Mouse (Mus musculus) intestine, embryonic 16.5 days (tissue): ENCODE results near the gene Creb5. TPM values are rescaled to one million over a fixed set of nuclear protein-coding genes. Genes with fewer than 3 reads are reported as not detected.

ENCODE experiments used
- ATAC-seq: fragments of 200-750 bp; cut with Nextera tagmentation; 2 replicates; pipeline ENCODE4 v1.8.0; 2017; ENCODE audit warnings: moderate TSS enrichment, moderate library complexity
- H3K27ac ChIP-seq: fragments of 300-500 bp; sonication (generic); 2 replicates; pipeline ENCODE4 v1.5.1; 2014; ENCODE audit warnings: mild to moderate bottlenecking, low read length
- H3K27me3 ChIP-seq: fragments of 300-500 bp; sonication (generic); replicated peaks from 2 replicates; pipeline ENCODE4 v1.6.1; 2014; ENCODE audit warnings: low read length, control low read depth, mixed read lengths; ENCODE audit not compliant: control insufficient read depth, insufficient read depth
- H3K36me3 ChIP-seq: fragments of 300-500 bp; sonication (generic); 2 replicates; pipeline ENCODE4 v1.6.1; 2014; ENCODE audit warnings: low read length, control low read depth; ENCODE audit not compliant: control insufficient read depth, insufficient read depth
- H3K4me1 ChIP-seq: fragments of 300-500 bp; sonication (generic); 2 replicates; pipeline ENCODE4 v1.6.1; 2014; ENCODE audit warnings: low read length, control low read depth, mixed read lengths; ENCODE audit not compliant: control insufficient read depth, insufficient read depth
- H3K4me2 ChIP-seq: fragments of 300-500 bp; sonication (generic); 2 replicates; pipeline ENCODE4 v1.6.1; 2014; ENCODE audit warnings: low read depth, low read length, control low read depth
- H3K4me3 ChIP-seq: fragments of 300-500 bp; sonication (generic); 2 replicates; pipeline ENCODE4 v1.5.1; 2014; ENCODE audit warnings: mild to moderate bottlenecking, low read length
- H3K9ac ChIP-seq: fragments of 300-500 bp; sonication (generic); 2 replicates; pipeline ENCODE4 v1.6.1; 2014; ENCODE audit warnings: low read depth, low read length
- H3K9me3 ChIP-seq: fragments of 300-500 bp; sonication (generic); 2 replicates; pipeline ENCODE4 v1.6.1; 2016; ENCODE audit warnings: low read length, control low read depth; ENCODE audit not compliant: control insufficient read depth
- WGBS: fragments of 180-500 bp; shearing (Covaris S2); extraction: QIAGEN DNeasy Blood & Tissue Kit; methylation state at CpG from one replicate; pipeline ENCODE4 v1.1.7; 2014; 5-methylcytosine and 5-hydroxymethylcytosine counted together
- polyA plus RNA-seq: library from polyadenylated mRNA; unstranded; fragments of >200 nt; fragmentation: Nextera tagmentation; extraction: Ambion mirVana; gene quantifications from 2 replicates; pipeline ENCODE4 v1.2.1, GENCODE M21; 2015

The Creb5 gene
- polyA plus RNA-seq, 1 experiment from 2014 or later = 4.1 TPM

DNA sequence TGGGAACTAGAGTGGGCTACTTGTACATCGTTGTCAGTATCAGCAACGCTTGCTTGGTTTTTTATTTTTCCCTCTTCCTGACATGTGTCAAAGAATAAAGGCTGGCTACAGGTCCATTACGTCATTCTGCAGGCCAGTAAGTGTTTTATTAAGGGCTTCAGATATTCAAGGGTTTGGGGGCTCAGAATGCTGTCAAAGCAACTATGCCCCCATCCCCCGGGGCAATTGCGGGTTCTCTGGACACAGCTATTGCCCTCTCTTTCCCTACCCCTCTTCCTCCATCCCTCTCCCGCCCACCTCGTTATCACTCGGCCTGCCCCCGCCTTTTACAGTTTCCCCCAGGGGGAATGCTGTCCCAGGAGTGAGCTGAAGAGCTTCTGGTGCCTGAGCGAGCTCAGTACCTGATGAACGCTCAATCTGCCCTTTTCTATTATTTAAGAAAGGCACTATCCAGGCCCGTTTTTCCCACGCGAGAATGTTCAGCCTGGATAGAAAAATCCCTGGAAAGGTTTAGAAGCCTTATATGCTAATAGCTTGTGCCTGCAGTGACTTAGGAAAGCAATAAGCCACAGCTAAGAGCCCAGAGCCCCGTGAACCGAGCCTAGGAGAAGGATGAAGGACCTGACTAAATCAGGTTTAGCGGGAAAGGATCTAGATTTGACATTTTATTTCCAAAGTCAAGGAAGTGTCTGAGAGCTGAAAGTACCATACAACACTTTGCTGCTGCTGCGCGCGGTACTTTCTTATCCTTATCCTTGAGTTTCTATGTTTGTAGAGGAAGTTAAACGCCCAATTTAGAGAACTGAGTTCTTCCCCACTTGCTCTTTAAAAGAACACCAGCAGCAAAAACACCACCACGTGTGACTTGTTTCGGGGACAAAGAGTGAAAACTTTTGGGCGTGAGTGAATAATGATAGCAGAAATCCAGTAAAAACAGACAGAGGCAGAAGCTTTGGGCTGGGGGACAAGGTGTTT is 1.8 kb downstream of the Creb5 start:
- ATAC-seq = no peak
- H3K4me2 ChIP-seq = peak overlapping the region; percentile 92
- no peak overlapping the region for H3K27ac ChIP-seq
- H3K36me3 ChIP-seq = no peaks in the 10 kb centered on the region
- 3% methylated on average over 24 of the region's 24 CpGs for WGBS
- peak overlapping the region; percentile 56 for H3K4me3 ChIP-seq
- H3K9me3 ChIP-seq = no peaks in the 10 kb centered on the region
- peaks cover 22% of the 10 kb centered on the region for H3K4me1 ChIP-seq
- peaks cover 45% of the 10 kb centered on the region for H3K27me3 ChIP-seq
- H3K9ac ChIP-seq = no peak overlapping the region

DNA sequence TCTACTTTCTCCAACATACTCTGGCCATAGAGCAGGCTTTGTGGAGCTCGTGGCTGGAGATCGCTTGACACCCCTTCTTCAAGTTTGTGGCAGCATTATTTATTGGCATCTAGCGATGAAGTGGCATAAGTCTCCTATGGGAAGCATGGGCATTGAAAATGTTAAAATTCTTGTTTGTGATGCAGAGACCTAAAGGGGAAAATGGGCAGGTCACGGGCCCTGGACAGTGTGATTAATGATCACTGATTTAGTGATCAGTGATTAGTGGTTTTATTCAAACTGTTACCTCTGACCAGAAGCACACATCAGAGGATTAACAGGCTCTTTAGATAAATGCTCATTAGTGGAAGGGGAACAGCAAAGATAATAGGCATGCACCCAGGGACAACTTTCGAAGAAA is 2.6 kb downstream of the Creb5 start:
- WGBS = 17% methylated on average over 5 of the region's 5 CpGs
- Histone ChIP-seq H3K9ac (no peak overlapping the region), H3K27ac (no peak overlapping the region), H3K4me2 (no peak overlapping the region), H3K27me3 (peaks cover 39% of the 10 kb centered on the region), H3K4me1 (peaks cover 22% of the 10 kb centered on the region), H3K4me3 (no peak overlapping the region), H3K9me3 (no peaks in the 10 kb centered on the region), H3K36me3 (no peaks in the 10 kb centered on the region)
- ATAC-seq = no peak

GRCm38 (mm10) chr6:53290215-53290990 is 3.3 kb downstream of the Creb5 start:
- peaks cover 22% of the 10 kb centered on the region for H3K4me1 ChIP-seq
- no peaks in the 10 kb centered on the region for H3K36me3 ChIP-seq
- H3K4me3 ChIP-seq = no peak overlapping the region
- no peaks in the 10 kb centered on the region for H3K9me3 ChIP-seq
- no peak overlapping the region for H3K9ac ChIP-seq
- ATAC-seq = no peak
- H3K4me2 ChIP-seq = no peak overlapping the region
- H3K27ac ChIP-seq = no peak overlapping the region
- H3K27me3 ChIP-seq = peaks cover 37% of the 10 kb centered on the region
- 41% methylated on average over 8 of the region's 8 CpGs for WGBS

GRCm38 (mm10) chr6:53292931-53293330 is 5.9 kb downstream of the Creb5 start:
- H3K4me2 ChIP-seq = no peak overlapping the region
- WGBS = 52% methylated on average over 1 of the region's 1 CpGs
- H3K4me1 ChIP-seq = peaks cover 8% of the 10 kb centered on the region
- H3K36me3 ChIP-seq = no peaks in the 10 kb centered on the region
- H3K9me3 ChIP-seq = no peaks in the 10 kb centered on the region
- H3K9ac ChIP-seq = no peak overlapping the region
- H3K27ac ChIP-seq = no peak overlapping the region
- ATAC-seq = no peak
- peaks cover 22% of the 10 kb centered on the region for H3K27me3 ChIP-seq
- H3K4me3 ChIP-seq = no peak overlapping the region

GRCm38 (mm10) chr6:53297851-53298250 is 10.8 kb downstream of the Creb5 start:
- no peak for ATAC-seq

DNA sequence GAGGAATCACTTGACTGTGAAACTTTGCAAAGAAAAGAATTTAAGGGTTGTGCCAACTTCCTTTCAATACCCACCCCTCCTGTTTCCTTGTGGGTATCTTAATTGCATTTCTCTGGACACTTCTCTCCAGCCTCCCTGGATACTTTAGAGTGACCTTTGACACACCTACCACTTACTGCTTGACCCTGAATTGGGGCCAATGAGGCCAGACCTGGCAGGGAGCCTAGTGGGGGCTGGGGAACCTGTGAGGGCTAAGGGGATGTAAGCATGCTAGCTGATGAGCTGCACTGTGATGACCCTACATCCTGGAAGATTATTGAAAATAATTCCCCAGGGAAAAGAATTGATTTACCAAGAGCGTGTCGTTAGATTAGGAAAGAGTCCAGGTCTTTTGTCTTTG is 17.1 kb downstream of the Creb5 start:
- ATAC-seq = no peak
- H3K9ac ChIP-seq = no peak overlapping the region
- H3K27me3 ChIP-seq = no peaks in the 10 kb centered on the region
- H3K9me3 ChIP-seq = no peaks in the 10 kb centered on the region
- no peak overlapping the region for H3K27ac ChIP-seq
- H3K36me3 ChIP-seq = no peaks in the 10 kb centered on the region
- no peaks in the 10 kb centered on the region for H3K4me1 ChIP-seq
- no peak overlapping the region for H3K4me3 ChIP-seq
- no peak overlapping the region for H3K4me2 ChIP-seq
- WGBS = 76% methylated on average over 2 of the region's 2 CpGs

More at GRCm38 (mm10) chr6:53297851-53298250, 10.8 kb downstream of the Creb5 start:
- H3K27ac ChIP-seq = no peak overlapping the region
- H3K4me1 ChIP-seq = no peaks in the 10 kb centered on the region
- no peaks in the 10 kb centered on the region for H3K9me3 ChIP-seq
- WGBS = 84% methylated on average over 5 of the region's 5 CpGs
- no peak overlapping the region for H3K4me3 ChIP-seq
- H3K36me3 ChIP-seq = no peaks in the 10 kb centered on the region
- no peak overlapping the region for H3K4me2 ChIP-seq
- no peaks in the 10 kb centered on the region for H3K27me3 ChIP-seq
- no peak overlapping the region for H3K9ac ChIP-seq

GRCm38 (mm10) chr6:53306156-53306555 is 19.1 kb downstream of the Creb5 start:
- 80% methylated on average over 4 of the region's 4 CpGs for WGBS
- no peak overlapping the region for H3K4me2 ChIP-seq
- H3K27me3 ChIP-seq = no peaks in the 10 kb centered on the region
- H3K27ac ChIP-seq = no peak overlapping the region
- H3K4me1 ChIP-seq = no peaks in the 10 kb centered on the region
- no peaks in the 10 kb centered on the region for H3K9me3 ChIP-seq
- no peak overlapping the region for H3K9ac ChIP-seq
- no peaks in the 10 kb centered on the region for H3K36me3 ChIP-seq
- ATAC-seq = no peak
- no peak overlapping the region for H3K4me3 ChIP-seq

- Histone ChIP-seq H3K27ac (no peak overlapping the region), H3K36me3 (no peaks in the 10 kb centered on the region), H3K4me2 (no peak overlapping the region), H3K9me3 (no peaks in the 10 kb centered on the region), H3K4me3 (no peak overlapping the region), H3K9ac (no peak overlapping the region), H3K27me3 (no peaks in the 10 kb centered on the region), H3K4me1 (no peaks in the 10 kb centered on the region)
- 76% methylated on average over 5 of the region's 5 CpGs for WGBS
- no peak for ATAC-seq
These were observed 19.6 kb downstream of the Creb5 start for GRCm38 (mm10) chr6:53306710-53307109.

DNA sequence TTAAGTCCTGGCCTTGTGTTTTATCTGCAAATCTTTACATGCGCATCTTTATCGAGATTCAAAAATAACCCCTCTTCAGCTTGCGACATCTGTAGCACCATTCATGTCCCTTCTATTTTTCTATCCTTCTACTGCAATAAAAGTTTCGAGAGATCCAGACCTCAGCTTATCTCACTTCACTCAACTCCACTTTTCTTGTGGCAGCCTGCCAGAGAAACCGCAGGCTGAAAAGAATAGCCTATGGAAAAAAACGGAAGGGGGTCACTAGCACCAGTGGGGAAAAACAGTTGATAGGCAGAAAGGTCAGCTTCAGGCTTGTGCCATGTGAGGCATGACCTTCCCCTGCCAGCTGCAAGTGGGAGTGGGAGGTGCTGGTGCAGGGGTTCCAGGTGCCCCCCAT is 21.6 kb downstream of the Creb5 start:
- Histone ChIP-seq H3K27me3 (no peaks in the 10 kb centered on the region), H3K9ac (no peak overlapping the region), H3K27ac (no peak overlapping the region), H3K36me3 (no peaks in the 10 kb centered on the region), H3K4me1 (no peaks in the 10 kb centered on the region), H3K4me3 (no peak overlapping the region), H3K4me2 (no peak overlapping the region), H3K9me3 (no peaks in the 10 kb centered on the region)
- no peak for ATAC-seq
- WGBS = 51% methylated on average over 6 of the region's 6 CpGs
